Mouse (Mus musculus) cerebellum, postnatal 25 days (tissue): Measurements from ENCODE around the gene Pramef25.
"Not testable (repeated sequence)": the region's sequence is repeated elsewhere in the genome, so short reads cannot be mapped to it uniquely, and the experiment has no call there.

Experiments
- DNase-seq, 2 experiments: peaks; one replicate each; pipeline ENCODE4 v3.0.0; 2021; ENCODE audit warnings: mixed read lengths in 2 of 2

The Pramef25 gene

DNA sequence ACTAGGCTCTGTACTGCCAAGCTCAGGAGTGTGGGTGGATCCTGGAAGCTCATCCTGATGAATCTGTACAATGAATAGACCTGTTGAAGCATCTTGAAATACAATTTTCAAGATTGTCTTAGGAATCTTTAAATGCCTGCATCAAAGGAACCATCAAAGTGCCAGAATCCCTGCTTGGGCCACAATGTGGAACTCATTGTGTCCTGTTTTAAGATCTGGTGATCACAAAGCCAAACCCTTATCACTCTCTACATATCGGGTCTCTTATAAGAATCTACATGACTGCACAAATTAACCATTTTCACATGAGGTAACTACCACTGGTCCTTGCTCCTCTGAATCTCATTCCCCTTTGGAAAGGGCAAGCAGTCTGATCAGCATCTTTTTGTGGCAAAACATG lies at the start of gene Pramef25:
Gene Pramef25 (minus strand): TSS at position 101 of the 400 bp plus-strand sequence.
- DNase-seq: not testable (repeated sequence)

DNA sequence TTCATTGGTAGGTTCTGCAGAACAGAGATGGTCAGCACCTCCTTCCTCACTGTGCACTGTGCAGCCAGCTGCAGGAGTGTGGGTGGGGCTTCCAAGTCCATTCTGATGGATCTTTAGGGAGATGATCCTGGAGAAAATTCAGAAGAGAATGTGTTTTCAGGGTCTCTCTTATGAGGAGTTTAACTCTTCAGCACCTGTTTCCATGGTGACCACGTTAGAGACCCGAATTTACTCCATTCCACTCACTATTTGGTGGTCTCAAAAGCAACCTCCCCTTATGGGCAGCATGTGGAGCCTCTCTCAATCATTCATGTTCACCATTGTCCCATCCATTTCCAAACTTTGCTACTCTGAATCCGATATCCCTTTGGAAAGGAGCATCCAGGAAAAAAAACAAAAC lies 43.5 kb upstream of the Pramef25 start, which contains the start of gene Pramef17:
Gene Pramef17 (minus strand): TSS at position 101 of the 400 bp plus-strand sequence.
- not testable (repeated sequence) for DNase-seq

DNA sequence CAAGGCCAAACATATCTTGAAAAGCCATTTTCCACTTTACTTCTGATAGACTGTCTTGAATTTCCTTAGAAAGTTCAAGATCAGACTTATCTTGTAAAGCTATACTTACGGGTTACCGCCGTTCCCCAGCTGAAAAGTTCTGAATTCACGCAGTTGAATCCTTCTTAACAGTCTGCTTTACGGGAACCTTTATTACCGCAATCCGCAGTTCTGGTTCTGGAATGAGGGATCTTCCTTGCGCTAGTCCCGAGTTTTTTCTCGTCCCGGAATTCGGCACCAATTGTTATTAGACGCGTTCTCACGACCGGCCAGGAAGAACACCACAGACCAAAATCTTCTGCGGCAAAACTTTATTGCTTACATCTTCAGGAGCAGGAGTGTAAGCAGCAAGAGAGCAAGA lies 37.3 kb upstream of the Pramef25 start:
- DNase-seq: peak; percentile 35 to 49

DNA sequence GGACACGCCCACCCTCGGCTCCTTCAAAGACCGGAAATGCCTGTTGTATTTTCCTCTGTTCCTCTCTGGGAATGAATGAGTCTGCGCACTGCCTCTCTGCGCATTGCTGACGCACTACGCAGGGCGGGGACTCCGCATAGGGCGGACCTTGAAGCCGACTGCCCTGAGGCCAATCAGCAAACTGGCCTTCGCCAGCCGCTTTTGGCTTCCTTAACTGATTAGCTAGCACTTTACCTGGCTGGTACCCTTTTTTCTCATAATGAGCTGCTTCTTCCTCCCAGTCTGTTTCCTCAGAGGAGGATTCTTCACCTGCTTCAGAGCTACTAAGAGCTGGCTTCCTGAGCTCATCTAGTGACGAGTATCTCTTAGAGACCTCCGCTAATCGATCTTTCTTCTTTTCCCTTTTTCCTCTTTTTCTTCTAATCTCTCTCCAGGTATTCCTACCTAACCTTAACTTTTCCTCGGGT lies 36.7 kb upstream of the Pramef25 start:
- DNase-seq: peak; percentile 0 to 22

DNA sequence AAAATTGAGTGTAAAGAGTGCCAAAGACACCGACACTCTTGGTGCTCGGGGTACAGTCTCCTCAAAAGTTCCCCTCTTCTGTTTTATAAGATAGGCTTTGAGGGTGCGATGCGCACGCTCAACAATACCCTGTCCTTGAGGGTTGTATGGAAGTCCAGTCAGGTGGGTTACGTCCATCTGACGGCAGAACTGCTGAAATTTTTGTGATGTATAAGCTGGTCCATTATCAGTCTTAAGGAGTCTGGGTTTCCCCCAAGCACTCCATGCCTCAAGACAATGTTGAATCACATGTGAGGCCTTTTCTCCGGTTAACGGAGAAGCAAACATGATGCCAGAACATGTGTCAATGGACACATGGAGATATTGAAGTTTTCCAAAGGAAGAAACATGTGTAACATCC lies 34.9 kb upstream of the Pramef25 start:
- peak; percentile 1 to 30 for DNase-seq

DNA sequence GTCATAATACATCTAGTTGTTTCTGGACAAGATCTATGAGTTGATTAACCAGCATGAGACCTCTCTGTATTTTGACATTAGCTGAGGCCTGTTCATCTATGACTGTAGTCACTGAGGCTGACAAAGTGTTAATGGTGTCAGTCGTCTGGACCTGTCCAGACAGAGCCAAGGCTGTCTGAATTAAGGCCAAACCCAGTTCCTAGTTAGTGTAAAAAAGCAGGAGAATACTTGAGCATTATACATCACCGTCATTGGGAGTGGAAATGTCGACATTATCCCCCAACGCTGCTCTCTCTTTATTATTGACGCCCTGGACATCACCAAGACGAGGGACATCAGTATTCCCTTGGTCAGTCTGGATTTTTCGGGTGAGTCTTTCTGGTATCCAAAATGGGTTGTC lies 34.3 kb upstream of the Pramef25 start:
- peak in 1 of 2 experiments; percentile 6 for DNase-seq

DNA sequence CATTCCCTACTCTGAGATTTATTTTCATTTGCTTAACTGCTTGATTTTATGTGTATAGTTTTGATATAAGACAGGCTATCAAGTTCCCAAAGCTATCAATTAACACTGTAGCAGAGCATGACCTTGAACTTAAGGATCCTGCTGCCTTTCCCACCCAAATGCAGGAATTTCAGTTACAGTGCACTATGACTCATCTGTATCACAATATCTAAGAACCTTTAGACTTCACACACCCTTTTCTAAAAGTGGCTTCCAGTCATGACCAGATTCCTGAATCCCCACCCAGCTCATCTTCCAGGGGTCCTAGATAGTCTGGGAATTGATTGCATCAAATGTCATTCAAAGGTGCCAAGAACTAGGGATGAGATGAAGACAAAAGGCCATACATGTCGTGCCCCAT lies 32.6 kb upstream of the Pramef25 start:
- DNase-seq: not testable (repeated sequence)

DNA sequence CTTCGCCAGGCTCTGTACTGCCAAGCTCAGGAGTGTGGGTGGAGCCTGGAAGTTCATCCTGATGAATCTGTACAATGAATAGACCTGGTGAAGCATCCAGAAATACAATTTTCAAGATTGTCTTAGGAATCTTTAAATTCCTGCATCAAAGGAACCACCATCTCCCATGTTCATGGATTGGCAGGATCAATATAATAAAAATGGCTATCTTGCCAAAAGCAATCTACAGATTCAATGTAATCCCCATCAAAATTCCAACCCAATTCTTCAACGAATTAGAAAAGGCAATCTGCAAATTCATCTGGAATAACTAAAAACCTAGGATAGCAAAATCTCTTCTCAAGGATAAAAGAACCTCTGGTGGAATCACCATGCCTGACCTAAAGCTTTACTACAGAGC lies 16.0 kb upstream of the Pramef25 start, which contains the start of gene Gm13101:
Gene Gm13101 (minus strand): TSS at position 101 of the 400 bp plus-strand sequence.
- DNase-seq: not testable (repeated sequence)

DNA sequence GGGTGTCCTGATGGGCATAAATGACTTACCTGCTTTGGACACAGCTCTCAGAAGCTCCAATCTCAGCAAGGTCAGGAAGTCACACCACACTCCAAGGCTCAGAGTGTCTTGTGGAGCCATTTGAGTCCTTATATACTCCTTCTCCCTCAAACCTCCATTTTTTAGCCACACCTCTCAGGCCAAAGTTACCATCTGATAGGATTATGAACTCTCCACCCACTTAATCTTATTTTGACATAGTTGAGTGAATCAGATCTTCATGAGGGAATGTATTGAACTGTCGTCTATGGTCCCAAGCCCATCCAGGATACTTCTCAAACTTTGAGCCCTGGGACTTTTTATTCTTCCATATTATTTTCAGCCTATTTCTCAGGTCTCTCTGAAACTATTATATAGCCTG lies 50.5 kb downstream of the Pramef25 start, which contains the start of gene Pramef6:
Gene Pramef6 (minus strand): TSS at position 101 of the 400 bp plus-strand sequence.
- DNase-seq: not testable (repeated sequence)
